Mouse (Mus musculus) lung, postnatal 0 days (tissue): ENCODE measurements around the gene Coil.

Experiments used
- CTCF ChIP-seq: IDR thresholded peaks from 2 replicates; pipeline ENCODE4 v1.5.1; 2016; ENCODE audit warnings: antibody characterized with exemption, mild to moderate bottlenecking
- EP300 ChIP-seq: IDR thresholded peaks from 2 replicates; pipeline ENCODE4 v1.6.1; 2016; ENCODE audit warnings: antibody characterized with exemption, mild to moderate bottlenecking, control low read depth

DNA sequence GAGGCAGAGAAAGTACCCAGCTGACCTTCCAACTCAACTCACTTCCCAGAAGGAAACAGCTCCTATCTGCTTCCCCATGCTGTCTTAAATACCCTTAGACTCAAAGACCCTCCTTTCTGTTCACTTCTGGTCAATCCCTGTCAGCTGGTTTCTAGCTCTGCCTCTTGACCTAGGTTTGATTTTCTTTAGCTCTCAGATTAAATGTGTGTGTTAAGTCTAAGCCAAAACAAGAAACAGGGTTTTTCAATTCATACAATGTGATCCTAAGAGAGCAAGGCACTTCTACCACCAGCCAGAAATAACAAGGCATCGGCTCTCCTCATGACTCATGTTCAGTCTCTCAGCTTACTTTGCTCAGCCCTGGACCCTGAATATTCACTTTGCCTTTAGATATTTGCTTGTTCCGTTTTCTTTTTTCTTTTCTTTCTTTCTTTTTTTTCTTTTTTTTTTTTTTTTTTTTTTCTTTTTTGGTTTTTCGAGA lies 3.1 kb upstream of the Coil start, which contains the start of gene Elobl:
- TF ChIP-seq CTCF (no peak), EP300 (no peak)
